Mouse (Mus musculus): ENCODE results near the gene Sept11. TPM values are rescaled to one million over a fixed set of nuclear protein-coding genes. Genes with fewer than 3 reads are reported as not detected.

Gene Sept11
- total RNA-seq, 2 experiments from 2014 or later: 26.9 to 27.3 TPM

DNA sequence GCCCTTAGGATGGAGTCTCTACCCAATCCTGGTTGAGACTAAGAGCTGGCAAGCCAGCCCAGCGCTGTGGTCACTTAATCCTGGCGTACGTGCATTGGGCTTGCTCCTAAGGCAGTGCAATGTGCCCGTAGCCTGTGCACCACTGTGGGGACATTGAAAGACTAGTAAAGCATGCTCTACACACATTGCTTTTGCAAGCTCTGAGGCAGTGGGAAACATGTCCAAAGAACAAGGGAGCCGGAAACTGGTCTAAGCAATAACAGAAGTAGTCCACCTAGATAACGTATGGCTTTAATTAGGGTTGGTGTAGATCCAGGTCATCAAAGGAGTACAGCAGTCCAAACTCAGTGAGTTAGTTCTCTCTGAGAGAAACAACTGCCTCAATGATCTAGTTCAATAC is 75.4 kb downstream of the Sept11 start:
- no peak for DNase-seq

DNA sequence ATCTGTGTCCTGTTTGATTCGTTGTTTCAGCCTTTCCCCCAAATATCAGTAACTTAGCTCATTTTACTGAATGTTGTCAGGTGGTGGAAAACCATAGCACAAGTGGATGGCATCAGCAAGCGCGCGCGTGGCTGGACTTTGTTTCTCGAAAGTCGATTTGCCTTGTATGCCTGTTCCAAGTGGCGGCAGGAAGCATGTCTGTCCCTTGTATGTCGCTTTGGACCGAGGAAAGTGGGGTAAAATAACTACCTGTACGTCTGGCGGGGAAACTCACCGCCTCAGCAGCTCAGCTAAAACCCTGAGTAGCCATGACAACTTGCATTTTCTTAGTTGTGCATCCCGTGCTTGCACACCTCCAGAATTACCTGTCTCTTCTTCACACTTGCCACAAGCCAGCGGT is 78.2 kb downstream of the Sept11 start:
- DNase-seq: no peak

DNA sequence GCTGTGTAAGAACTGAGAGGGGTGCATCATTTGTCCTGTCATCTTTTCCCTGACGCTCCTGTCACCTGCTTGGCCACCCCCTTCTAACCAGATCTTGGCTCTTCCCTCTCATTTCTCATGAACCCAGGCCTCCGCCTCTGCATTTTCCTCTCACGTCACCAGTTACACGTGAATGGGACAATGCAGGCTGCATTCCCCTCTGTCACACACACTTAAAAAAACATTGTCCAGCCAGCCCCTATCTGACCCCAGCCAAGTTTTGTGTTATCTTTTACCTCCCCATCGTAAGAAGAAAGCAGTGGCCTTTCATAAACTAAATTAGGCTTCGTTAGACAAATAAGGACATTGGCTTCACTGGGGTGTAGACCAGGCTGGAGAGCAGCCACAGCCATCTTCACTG is 79.3 kb downstream of the Sept11 start:
- DNase-seq: no peak

DNA sequence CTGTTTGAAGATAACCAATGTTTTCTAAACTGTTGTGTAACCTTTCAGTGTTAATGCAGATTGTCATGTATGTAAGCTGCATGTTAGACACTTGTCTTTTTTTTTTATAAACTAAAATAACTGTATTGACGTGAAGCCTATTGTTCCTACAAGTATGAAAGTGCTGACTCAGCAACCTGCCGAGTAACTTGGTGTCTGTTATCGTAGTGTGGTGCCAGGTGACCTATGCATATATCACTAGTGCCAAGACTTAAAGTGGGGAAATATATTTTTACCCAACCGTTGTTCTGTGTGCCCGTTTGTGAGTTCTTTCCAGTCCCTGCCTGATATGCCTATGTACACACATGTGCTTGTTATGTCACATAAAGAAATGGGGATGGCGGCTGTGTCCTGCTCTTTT is 81.4 kb downstream of the Sept11 start:
- DNase-seq: no peak

DNA sequence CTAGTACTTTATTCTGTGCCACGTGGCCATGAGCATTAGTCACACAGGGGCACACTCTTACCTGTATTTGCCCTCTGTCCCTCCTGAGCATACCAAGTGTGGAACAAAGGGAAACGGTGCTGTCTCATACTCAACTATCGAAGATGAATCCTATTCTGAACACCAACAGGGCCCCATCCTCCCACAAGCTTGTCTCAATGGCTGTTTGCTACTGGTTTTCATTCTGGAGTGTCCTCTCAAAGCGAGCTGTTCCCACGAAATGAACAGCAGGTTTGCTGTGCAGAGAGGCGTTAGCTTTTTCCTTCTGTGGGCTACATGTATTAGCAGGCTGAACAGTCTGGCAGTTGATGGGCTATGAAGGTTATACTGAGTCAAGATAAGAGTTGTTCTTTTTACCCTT is 85.4 kb downstream of the Sept11 start:
- no peak for DNase-seq

DNA sequence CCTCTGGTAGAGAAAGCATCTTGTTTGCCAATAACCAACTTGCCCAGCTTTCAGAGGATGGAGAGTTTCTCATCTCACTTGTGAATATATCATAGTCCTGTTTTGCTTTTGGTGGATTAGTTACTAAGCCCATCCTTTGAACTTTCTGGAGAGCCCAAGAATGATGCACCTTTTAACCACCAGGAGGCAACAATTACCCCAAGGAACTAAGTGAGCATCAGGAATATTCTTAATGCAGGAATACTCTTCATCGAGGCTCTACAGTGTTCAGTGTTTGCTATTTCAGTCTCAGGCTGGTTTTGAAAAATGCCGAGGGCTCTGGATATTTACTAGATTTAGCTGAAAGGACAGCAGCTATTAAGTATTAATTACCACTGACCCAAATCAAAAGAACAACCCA is 87.0 kb downstream of the Sept11 start:
- peak; percentile 23 to 37 for DNase-seq

DNA sequence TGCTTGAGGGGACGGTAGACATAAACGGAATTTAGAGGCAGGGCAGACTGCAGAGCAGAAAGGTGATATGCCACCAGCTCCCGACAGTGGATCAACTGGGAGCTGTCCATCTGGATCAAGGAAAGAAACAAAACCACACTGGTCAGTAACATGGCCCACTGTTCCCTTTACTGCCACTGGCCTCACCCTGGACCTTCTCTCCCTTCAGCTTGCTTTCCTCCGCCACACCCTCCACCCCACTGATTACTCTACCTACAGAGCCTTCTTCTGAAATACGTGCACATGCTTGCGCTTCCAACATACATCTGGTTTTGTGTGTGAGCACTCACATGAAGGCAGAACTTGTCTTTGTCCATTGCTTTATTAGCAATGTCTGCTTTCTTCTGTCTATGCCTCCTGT is 90.1 kb downstream of the Sept11 start:
- DNase-seq: no peak

DNA sequence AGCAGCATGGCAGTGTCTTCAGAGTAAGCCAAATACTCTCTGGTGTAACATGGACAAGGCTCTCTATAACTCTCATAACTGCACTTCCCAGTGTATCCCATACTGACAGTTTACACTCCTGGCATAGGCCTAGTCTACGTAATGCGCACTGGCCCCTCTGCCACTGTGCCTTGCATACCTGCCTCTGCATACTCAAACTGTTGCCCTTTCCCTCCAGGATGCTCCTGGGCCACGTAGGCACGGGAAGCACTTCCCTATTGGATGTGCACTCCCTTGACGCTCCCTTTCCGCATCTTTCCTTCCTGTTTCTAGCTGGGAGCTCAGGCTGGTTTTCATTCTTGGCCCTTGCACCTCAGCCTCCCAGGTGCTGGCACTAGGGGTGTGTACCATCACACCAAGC is 91.3 kb downstream of the Sept11 start:
- no peak for DNase-seq

DNA sequence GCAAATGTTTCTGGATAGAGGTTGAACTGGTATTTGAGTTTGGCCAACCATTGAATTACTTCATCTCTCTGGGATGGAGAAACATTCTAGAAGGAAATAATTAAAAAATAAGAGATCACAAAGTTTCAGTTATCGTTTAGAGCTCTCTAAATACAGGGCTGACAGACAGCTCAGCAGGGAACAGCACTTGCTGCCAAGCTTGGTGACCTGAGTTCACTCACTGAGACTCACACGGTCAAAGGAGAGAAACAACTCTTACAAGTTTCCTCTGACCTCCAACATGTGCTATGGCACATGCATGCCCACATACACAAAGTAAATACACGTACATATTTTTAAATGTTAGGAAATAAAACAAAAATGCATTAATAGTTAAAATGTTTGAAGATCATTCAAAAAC is 96.4 kb downstream of the Sept11 start:
- peak; percentile 45 to 55 for DNase-seq

DNA sequence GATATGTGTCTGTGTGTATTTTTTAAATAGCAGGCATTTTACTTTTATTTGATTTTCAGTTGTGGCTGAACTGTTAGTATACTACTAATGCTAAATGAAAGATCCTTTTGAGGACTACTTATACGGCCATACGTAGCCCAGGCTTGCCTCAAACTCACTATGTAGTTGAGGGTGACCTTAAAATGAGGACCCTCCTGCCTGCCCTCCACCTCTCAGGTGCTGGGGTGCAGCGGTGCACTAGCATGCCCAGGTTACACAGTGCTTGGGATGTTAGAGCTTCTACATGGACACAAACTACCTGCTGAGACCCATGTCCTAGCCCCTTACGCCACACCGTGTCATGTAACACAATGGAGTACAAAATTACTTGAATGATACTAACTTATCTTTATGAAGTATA is 97.2 kb downstream of the Sept11 start:
- DNase-seq: no peak

DNA sequence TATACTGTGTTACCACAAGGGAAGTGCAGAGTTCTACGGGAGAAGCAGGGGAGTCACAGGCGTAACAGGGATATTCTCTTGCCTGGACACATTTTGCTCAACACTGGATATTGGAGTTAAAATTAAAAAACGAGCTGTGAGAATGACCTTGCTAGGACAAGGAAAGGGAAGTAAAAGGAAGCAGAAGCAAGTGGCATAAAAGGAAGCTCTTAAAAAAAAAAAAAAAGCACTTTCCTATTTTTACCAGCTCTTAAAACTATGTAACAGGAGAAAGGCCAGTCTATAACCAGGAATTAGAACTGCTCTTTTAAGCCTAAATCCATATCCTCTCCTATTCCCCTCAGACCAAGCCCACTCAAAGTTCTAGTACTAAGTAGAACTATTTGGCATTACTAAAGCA is 105.0 kb downstream of the Sept11 start:
- DNase-seq: no peak

DNA sequence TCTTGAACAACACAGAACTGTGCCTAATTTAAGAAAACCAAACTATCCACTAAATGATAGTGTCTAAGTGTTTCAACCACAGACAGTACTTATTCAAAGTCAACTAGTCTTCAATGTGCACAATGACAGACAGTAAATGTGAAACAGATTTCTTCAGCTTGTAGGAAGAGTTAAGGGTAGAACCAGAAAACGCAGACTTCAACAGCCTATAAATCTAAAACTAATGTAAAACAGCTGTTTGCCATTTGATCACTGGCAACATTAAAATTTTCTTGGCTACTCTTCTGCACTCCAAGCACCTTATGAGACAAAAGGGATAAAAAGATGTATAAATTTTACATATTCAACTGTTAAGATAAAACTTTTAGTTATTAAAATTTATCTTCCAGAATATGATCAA is 107.9 kb downstream of the Sept11 start:
- DNase-seq: no peak

DNA sequence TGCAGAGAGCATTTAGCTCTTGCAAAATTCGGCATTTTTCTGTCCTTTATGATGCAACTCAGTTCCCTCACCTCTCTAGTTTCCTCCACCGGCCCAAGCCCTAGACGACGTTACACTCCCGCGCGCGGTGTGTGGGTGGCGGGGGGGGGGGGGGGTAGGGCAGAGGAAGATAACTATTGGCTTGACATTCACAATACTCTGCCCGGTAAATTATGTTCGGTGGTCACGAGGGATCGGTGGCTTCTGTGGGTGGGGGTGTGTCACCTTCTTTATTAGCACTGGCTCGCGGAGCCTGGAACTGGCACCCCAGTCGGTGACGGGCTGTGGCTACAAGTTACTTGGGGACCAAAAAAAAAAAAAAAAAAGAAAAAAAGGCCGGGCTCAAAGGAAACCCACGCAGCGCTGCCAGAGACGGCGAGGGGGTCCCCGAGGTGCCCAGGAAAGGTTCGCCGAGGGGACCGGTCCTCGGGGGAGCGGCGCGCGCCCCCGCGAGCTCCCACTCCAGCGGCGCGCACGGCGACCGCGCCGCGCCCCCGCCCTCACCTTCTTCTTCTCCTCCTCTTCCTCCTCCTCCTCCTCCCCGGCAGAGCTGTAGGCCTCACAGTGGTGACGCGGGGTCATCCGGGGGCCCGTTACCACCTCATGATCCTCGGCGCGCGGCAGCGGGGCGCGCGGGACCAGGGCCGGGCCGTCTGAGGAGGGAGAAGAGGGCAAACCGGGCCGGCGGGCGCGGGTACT is 112.3 kb downstream of the Sept11 start:
- DNase-seq: peak; percentile 62 to 69

DNA sequence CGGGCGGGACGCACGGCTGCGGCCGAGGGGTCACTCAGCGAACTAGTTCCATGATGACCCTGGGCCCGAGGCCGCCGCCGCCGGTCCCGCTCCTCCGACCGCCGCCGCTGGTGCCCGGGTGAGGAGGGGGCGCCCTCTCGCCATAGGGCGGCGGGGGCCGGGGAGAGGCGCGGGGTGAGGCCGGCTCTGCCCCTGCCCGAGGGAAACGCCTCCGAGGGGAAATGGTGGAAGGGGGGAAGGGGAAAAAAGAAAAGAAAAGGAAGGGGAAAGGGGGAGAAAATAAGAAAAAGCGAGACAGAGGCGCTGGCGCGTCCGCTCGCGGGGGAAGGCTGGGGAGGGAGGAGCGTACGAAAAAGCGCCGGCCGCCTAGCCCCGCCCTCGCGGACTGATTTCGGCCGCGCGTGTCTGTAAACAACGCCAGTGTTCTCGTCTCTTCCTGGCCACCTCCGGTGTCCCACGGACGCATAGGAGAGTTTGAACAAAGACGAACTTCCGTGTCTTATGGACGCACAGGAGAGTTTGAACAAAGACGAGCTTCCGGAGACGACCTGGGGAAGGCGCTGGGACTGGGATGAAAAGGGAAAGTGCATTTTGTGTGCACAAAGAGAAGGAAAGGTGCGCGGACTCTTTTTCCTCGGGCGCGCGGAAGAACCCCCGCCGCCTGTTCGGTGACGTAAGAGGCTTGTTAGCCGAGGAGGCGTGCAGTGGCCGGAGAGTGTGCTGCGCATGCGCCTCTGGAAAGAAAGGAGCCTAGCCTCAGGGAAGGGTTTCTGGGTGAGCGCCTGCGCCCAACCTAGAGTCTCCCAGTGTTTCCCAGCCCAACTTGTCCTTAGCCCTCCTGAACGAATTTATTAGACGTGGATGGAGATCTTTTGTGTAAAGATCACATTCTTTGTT is 113.1 kb downstream of the Sept11 start, which contains the start of the genes Ccni and 2010109A12Rik:
Gene Ccni, minus strand, starts transcription at position 387 of the 897 bp plus-strand sequence.
Gene 2010109A12Rik, plus strand, starts transcription at position 410 of the 897 bp plus-strand sequence.
- DNase-seq: peak; percentile 96 to 97

DNA sequence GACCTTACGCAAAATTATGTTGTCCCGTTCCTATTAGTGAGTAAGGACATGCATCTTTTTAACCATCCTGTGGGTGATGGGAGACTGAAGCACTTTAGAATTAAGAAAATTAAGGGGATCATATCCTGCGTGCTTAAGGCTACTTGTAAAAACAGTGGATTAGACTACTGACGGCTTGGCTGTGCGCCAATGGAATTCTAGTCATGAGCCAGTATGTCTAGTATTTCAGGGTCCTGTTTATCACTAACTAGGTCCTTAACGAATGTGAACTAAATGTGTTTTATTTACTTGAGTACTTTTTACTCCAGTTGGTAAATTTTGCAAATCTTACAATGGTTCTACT is 113.7 kb downstream of the Sept11 start:
- DNase-seq: no peak

DNA sequence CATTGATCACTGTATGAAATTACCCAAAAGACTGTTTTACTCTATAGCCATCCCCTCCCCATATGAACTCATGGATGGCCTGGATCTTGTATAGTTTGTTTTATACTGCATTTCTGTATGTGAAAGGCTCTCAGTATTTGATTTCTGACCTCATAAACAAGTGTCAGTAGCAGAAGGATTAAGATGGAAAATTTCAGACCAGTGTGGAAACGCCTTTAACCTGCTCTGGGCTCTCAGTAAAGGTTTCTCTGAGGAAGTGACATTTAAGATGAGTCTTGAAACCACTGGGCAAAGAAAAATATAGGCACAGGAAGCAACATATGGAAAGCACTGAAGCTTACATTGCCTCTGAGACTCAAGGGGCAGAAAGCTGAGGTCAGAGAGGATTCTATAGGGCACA is 114.3 kb downstream of the Sept11 start:
- DNase-seq: no peak

DNA sequence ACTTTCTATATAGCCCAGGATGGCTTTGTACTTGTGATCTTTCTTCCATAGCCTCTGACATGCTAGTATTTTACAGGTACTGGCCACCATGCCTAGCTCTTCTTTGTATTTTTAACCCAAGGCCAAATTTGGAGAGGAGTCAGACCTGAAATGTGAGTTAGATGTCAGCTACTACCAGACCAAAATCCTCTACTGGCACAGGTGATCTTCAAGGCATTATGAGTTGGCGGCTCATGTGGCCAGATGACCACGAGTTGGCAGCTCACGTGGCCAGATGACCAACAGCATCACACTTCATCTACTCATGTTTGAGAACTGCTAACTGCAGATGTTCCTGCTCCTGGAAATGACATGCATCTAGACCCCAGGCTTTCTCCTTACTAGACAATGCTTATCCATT is 125.1 kb downstream of the Sept11 start:
- no peak for DNase-seq

DNA sequence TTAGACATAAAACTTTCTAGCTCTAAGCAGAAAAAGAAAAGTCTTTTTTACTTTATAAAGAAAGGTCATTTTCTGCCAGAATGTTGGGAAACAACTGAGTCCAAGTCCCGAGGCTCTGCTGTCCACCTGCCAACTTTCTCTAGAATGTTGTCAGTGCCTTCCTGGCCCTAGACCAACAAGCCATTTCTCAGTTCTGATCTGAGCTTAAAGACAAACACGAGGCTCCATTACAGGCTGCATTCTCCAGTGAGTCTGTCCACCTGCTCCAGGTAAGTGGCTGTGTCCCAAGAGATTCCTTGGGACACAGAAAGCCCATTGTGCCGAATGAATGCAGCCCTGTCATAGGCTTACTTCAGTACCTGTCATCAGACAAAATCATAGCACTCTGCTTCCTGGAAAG is 128.4 kb downstream of the Sept11 start:
- peak; percentile 59 to 68 for DNase-seq

DNA sequence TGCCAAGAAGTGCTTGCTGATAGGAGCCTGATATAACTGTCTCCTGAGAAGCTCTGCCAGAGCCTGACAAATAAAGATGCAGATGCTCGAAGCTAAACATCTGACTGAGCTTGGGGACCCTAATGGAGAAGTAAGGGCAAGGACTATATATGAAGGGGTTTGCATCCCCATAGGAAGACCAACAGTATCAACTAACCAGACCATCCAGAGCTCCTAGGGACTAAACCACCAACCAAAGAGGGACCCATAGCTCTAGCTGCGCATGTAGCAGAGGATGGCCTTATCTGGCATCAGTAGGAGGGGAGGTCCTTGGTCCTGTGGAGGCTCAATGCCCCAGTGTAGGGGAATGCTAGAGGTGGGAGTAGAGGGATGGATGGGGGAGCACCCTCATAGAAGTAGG is 131.3 kb downstream of the Sept11 start:
- DNase-seq: no peak
